Mouse (Mus musculus) ES-Bruce4 (cell line): ENCODE data around the gene Bcl2a1b.
"Not testable (repeated sequence)": the region's sequence is repeated elsewhere in the genome, so short reads cannot be mapped to it uniquely, and the experiment has no call there.

Experiments used
- CTCF ChIP-seq: IDR thresholded peaks from one replicate; pipeline ENCODE4 v1.8.1; 2011; ENCODE audit warnings: low read depth, low read length
- EP300 ChIP-seq: IDR thresholded peaks from 2 replicates; pipeline ENCODE4 v1.6.1; 2011; ENCODE audit warnings: low read depth, low read length; ENCODE audit not compliant: insufficient read depth

DNA sequence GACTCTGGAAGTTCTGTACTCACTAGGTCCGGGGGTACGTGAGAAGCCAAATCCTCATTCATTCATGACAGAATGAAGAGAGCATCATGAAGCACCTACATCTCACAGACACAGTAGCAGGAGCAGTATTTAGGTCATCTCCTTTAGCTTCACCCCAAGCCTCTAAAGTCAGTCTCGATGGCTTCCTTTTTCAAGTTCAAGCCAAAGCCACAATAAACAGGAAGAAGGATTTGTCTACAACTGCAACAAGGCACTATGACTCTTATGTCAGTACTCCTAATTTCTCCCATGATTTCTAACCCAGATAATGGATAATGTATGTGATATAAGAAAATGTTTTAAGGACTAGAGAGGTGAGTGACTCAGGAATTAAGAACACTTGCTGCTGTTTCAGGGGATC lies 660 bp upstream of the Bcl2a1b start:
- not testable (repeated sequence) for TF ChIP-seq CTCF, EP300
